Mouse (Mus musculus) midbrain, embryonic 14.5 days (tissue): ENCODE data around the gene Sacm1l. TPM values are rescaled to one million over a fixed set of nuclear protein-coding genes. Genes with fewer than 3 reads are reported as not detected.

Source experiments
- polyA plus RNA-seq: library from polyadenylated mRNA; unstranded; fragments of >200 nt; fragmentation: Nextera tagmentation; extraction: Ambion mirVana; gene quantifications from 2 replicates; pipeline ENCODE4 v1.2.1, GENCODE M21; 2014

The Sacm1l gene
- polyA plus RNA-seq, 1 experiment from 2014 or later = 57.0 TPM

Other genes starting within 250 kb of the Sacm1l start
- gene Lars2, start 162.8 kb upstream of the Sacm1l start, polyA plus RNA-seq = 1,346 and 1,403 TPM in 2 replicates
- gene Limd1, start 51.1 kb upstream of the Sacm1l start, polyA plus RNA-seq = 11.8 and 16.4 TPM in 2 replicates
- 0.18 and 0.33 TPM in 2 replicates for gene Slc6a20b, start 102.8 kb downstream of the Sacm1l start, polyA plus RNA-seq
- 0.16 and 0.51 TPM in 2 replicates for gene Ccr9, start 148.7 kb downstream of the Sacm1l start, polyA plus RNA-seq
- gene Slc6a20a, start 149.1 kb downstream of the Sacm1l start, polyA plus RNA-seq = 0.81 and 13.1 TPM in 2 replicates
- gene Lztfl1, start 187.9 kb downstream of the Sacm1l start, polyA plus RNA-seq = 55.0 and 60.7 TPM in 2 replicates